Mouse (Mus musculus) embryonic facial prominence, embryonic 12.5 days (tissue): ENCODE data around the gene Dlg2. TPM values are rescaled to one million over a fixed set of nuclear protein-coding genes. Genes with fewer than 3 reads are reported as not detected.

ENCODE experiments used
- ATAC-seq: fragments of 200-750 bp; cut with Nextera tagmentation; 2 replicates; pipeline ENCODE4 v1.8.0; 2017; ENCODE audit not compliant: insufficient number of reproducible peaks, insufficient read depth, low FRiP score, low TSS enrichment
- H3K27ac ChIP-seq: fragments of 300-500 bp; sonication (generic); 2 replicates; pipeline ENCODE4 v1.5.1; 2016; ENCODE audit warnings: mild to moderate bottlenecking
- H3K27me3 ChIP-seq: fragments of 300-500 bp; sonication (generic); 2 replicates; pipeline ENCODE4 v1.6.1; 2016; ENCODE audit warnings: mild to moderate bottlenecking, moderate library complexity
- H3K36me3 ChIP-seq: fragments of 300-500 bp; sonication (generic); 2 replicates; pipeline ENCODE4 v1.6.1; 2016; ENCODE audit warnings: mild to moderate bottlenecking
- H3K4me1 ChIP-seq: fragments of 300-500 bp; sonication (generic); 2 replicates; pipeline ENCODE4 v1.6.1; 2016
- H3K4me2 ChIP-seq: fragments of 300-500 bp; sonication (generic); replicated peaks from 2 replicates; pipeline ENCODE4 v1.6.1; 2016; ENCODE audit warnings: mild to moderate bottlenecking, moderate library complexity
- H3K4me3 ChIP-seq: fragments of 300-500 bp; sonication (generic); 2 replicates; pipeline ENCODE4 v1.5.1; 2016; ENCODE audit warnings: mild to moderate bottlenecking
- H3K9ac ChIP-seq: fragments of 300-500 bp; sonication (generic); 2 replicates; pipeline ENCODE4 v1.6.1; 2016; ENCODE audit warnings: mild to moderate bottlenecking, moderate library complexity
- H3K9me3 ChIP-seq: fragments of 300-500 bp; sonication (generic); 2 replicates; pipeline ENCODE4 v1.6.1; 2016; ENCODE audit warnings: mild to moderate bottlenecking, moderate library complexity
- WGBS: fragments of 180-500 bp; shearing (Covaris S2); methylation state at CpG from one replicate; pipeline ENCODE4 v1.1.7; 2016; 5-methylcytosine and 5-hydroxymethylcytosine counted together
- polyA plus RNA-seq: library from polyadenylated mRNA; unstranded; fragments of >200 nt; fragmentation: Nextera tagmentation; extraction: Ambion mirVana; gene quantifications from 2 replicates; pipeline ENCODE4 v1.2.1, GENCODE M21; 2016

Gene Dlg2
- polyA plus RNA-seq, 1 experiment from 2014 or later: 11.0 TPM

- Histone ChIP-seq H3K27me3 (no peaks in the 10 kb centered on the region), H3K9me3 (no peaks in the 10 kb centered on the region), H3K4me3 (no peak overlapping the region), H3K4me2 (no peak overlapping the region), H3K9ac (no peak overlapping the region), H3K36me3 (no peaks in the 10 kb centered on the region), H3K27ac (no peak overlapping the region), H3K4me1 (no peaks in the 10 kb centered on the region)
- ATAC-seq: no peak
- WGBS: 91% methylated on average over 2 of the region's 2 CpGs
Measured at GRCm38 (mm10) chr7:92307634-92308033, 1831.2 kb downstream of the Dlg2 start.

DNA sequence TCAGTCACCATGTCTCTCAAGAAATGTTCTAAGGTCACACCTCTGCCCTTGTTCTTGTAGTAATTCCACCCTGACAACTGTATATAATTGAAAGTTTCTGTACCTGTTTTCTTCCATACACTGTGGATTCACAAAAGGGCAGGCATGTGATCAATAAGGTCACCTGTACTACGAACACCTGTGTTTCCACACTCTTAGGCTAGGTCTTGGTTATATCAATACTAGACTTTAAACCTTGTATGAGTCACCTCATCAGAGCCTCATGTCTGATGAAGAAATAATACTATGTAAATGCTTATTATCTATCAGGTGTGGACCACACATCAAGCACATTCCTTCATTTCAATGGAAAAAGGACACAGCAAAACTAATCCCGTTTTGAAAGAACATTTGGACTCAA is 1831.7 kb downstream of the Dlg2 start:
- Histone ChIP-seq H3K9ac (no peak overlapping the region), H3K36me3 (no peaks in the 10 kb centered on the region), H3K27ac (no peak overlapping the region), H3K27me3 (no peaks in the 10 kb centered on the region), H3K4me2 (no peak overlapping the region), H3K4me1 (no peaks in the 10 kb centered on the region), H3K4me3 (no peak overlapping the region), H3K9me3 (no peaks in the 10 kb centered on the region)
- WGBS: 86% methylated on average over 2 of the region's 2 CpGs
- no peak for ATAC-seq

- no peak for ATAC-seq
Measured at GRCm38 (mm10) chr7:92316389-92316788, 1839.9 kb downstream of the Dlg2 start.

GRCm38 (mm10) chr7:92319469-92319868 is 1843.0 kb downstream of the Dlg2 start:
- Histone ChIP-seq H3K27me3 (no peaks in the 10 kb centered on the region), H3K36me3 (no peaks in the 10 kb centered on the region), H3K4me3 (no peak overlapping the region), H3K4me2 (no peak overlapping the region), H3K9me3 (no peaks in the 10 kb centered on the region), H3K9ac (no peak overlapping the region), H3K4me1 (no peaks in the 10 kb centered on the region), H3K27ac (no peak overlapping the region)
- no peak for ATAC-seq
- WGBS: 76% methylated on average over 1 of the region's 1 CpGs

More at GRCm38 (mm10) chr7:92316389-92316788, 1839.9 kb downstream of the Dlg2 start:
- Histone ChIP-seq H3K4me3 (no peak overlapping the region), H3K27me3 (no peaks in the 10 kb centered on the region), H3K4me2 (no peak overlapping the region), H3K36me3 (no peaks in the 10 kb centered on the region), H3K9me3 (no peaks in the 10 kb centered on the region), H3K27ac (no peak overlapping the region), H3K4me1 (no peaks in the 10 kb centered on the region), H3K9ac (no peak overlapping the region)
- WGBS: 69% methylated on average over 6 of the region's 6 CpGs

DNA sequence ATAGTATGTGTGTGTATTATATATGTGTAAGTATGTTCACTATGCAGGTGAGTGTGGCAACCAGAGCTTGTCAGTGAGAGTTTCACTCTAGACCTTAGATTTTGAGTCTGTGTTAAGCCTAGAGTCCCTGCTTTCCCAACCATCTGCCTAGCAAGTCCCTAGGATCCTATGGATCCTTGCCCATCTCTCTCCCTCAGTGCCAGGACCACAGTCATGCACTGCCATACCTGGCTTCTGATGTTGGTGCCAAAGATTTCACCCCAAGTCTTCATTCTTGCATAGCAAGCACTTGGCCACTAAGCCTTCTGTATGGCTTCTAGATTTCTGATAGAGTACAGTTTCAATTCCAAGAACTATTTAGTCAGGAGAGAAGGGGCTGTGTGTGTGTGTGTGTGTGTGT is 1843.7 kb downstream of the Dlg2 start:
- no peak overlapping the region for H3K9ac ChIP-seq
- no peaks in the 10 kb centered on the region for H3K9me3 ChIP-seq
- no peak overlapping the region for H3K27ac ChIP-seq
- no peaks in the 10 kb centered on the region for H3K4me1 ChIP-seq
- no peaks in the 10 kb centered on the region for H3K36me3 ChIP-seq
- no peak for ATAC-seq
- H3K4me3 ChIP-seq: no peak overlapping the region
- H3K27me3 ChIP-seq: no peaks in the 10 kb centered on the region
- no peak overlapping the region for H3K4me2 ChIP-seq

- Histone ChIP-seq H3K9ac (no peak overlapping the region), H3K27ac (no peak overlapping the region), H3K36me3 (no peaks in the 10 kb centered on the region), H3K27me3 (no peaks in the 10 kb centered on the region), H3K4me2 (no peak overlapping the region), H3K4me1 (no peaks in the 10 kb centered on the region), H3K9me3 (no peaks in the 10 kb centered on the region), H3K4me3 (no peak overlapping the region)
- WGBS: 87% methylated on average over 2 of the region's 2 CpGs
- ATAC-seq: no peak
Measured at GRCm38 (mm10) chr7:92321786-92322185, 1845.3 kb downstream of the Dlg2 start.

DNA sequence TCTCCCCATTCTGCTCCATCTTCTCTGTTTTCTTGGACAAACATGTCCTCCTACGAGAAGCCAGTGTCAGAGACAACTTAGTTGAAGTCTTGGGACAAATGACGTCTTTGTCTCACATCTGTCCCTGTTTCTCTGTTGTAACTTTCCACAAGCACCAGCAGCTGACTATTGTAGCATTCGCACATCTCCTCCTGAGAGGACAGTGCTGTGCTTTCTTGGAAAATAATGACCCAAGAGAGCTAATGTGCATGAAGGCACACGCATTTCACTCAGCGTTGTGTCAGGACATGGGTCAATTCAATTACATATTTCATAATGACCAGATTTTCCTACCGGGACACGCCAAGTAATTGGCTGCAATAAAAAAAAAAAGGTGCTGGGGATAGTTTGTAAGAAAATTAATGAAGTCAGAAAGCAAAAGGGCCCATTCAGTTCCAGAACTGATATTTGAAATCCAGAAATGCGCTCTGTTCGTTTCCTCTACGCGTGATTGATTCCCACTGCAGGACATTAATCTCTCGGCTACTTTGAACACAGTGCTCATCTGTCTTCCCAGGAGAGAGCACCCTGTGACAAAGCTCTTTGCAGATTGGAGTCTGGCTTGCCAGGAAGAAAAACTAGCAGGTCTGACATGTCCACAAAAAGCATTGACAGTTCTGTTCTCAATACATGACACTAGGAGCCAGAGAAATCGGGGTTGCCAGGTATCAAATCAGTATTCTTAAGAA is 1846.0 kb downstream of the Dlg2 start:
- Histone ChIP-seq H3K4me1 (no peaks in the 10 kb centered on the region), H3K4me3 (no peak overlapping the region), H3K9me3 (no peaks in the 10 kb centered on the region), H3K36me3 (no peaks in the 10 kb centered on the region), H3K27ac (no peak overlapping the region), H3K4me2 (no peak overlapping the region), H3K27me3 (no peaks in the 10 kb centered on the region), H3K9ac (no peak overlapping the region)
- 66% methylated on average over 13 of the region's 13 CpGs for whole genome bisulfite sequencing
- ATAC-seq: no peak

GRCm38 (mm10) chr7:92323710-92324109 is 1847.2 kb downstream of the Dlg2 start:
- Histone ChIP-seq H3K4me3 (no peak overlapping the region), H3K4me1 (no peaks in the 10 kb centered on the region), H3K9me3 (no peaks in the 10 kb centered on the region), H3K4me2 (no peak overlapping the region), H3K36me3 (no peaks in the 10 kb centered on the region), H3K27ac (no peak overlapping the region), H3K27me3 (no peaks in the 10 kb centered on the region), H3K9ac (no peak overlapping the region)
- WGBS: 46% methylated on average over 4 of the region's 4 CpGs
- no peak for ATAC-seq

DNA sequence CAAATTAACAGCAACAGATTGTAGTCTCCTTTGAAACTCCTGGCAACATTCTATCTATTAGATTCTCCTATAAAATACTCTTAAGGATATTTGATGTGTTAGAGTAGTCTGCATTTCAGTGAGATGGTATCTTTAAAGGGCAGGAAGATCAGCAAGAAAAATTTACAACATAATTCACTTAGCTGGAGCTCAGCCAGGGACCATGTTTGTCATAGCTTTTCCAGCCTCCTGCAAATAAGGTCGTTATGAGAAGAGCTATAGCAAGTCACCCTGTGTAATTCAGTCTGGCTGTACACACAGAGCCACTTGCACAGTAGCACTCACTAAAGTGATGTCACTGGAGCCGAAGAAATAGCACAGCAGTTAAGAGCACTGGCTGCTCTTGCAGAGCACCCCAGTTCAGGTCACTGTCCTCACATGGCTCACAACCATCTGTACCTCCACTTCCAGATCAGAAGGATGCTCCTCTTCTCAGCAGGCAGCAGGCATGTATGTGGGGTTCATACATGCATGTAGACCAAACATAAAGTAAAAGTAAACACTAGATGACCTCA is 1850.9 kb downstream of the Dlg2 start:
- Histone ChIP-seq H3K4me3 (no peak overlapping the region), H3K9ac (no peak overlapping the region), H3K9me3 (no peaks in the 10 kb centered on the region), H3K4me2 (no peak overlapping the region), H3K27ac (no peak overlapping the region), H3K4me1 (no peaks in the 10 kb centered on the region), H3K36me3 (no peaks in the 10 kb centered on the region), H3K27me3 (no peaks in the 10 kb centered on the region)
- ATAC-seq: no peak
- WGBS: 58% methylated on average over 2 of the region's 2 CpGs

- no peak for ATAC-seq
- H3K9me3 ChIP-seq: no peaks in the 10 kb centered on the region
- no peaks in the 10 kb centered on the region for H3K27me3 ChIP-seq
- H3K4me1 ChIP-seq: no peaks in the 10 kb centered on the region
- WGBS: 81% methylated on average over 5 of the region's 5 CpGs
- H3K36me3 ChIP-seq: no peaks in the 10 kb centered on the region
- H3K4me3 ChIP-seq: no peak overlapping the region
- no peak overlapping the region for H3K27ac ChIP-seq
- no peak overlapping the region for H3K9ac ChIP-seq
- H3K4me2 ChIP-seq: no peak overlapping the region
Measured at GRCm38 (mm10) chr7:92333220-92333898, 1856.9 kb downstream of the Dlg2 start.

GRCm38 (mm10) chr7:92356542-92356941 is 1880.1 kb downstream of the Dlg2 start:
- no peak overlapping the region for H3K27ac ChIP-seq
- H3K4me3 ChIP-seq: no peak overlapping the region
- H3K9me3 ChIP-seq: no peaks in the 10 kb centered on the region
- no peaks in the 10 kb centered on the region for H3K4me1 ChIP-seq
- H3K4me2 ChIP-seq: no peak overlapping the region
- ATAC-seq: no peak
- H3K9ac ChIP-seq: no peak overlapping the region
- H3K36me3 ChIP-seq: no peaks in the 10 kb centered on the region
- WGBS: 64% methylated on average over 3 of the region's 3 CpGs
- no peaks in the 10 kb centered on the region for H3K27me3 ChIP-seq

DNA sequence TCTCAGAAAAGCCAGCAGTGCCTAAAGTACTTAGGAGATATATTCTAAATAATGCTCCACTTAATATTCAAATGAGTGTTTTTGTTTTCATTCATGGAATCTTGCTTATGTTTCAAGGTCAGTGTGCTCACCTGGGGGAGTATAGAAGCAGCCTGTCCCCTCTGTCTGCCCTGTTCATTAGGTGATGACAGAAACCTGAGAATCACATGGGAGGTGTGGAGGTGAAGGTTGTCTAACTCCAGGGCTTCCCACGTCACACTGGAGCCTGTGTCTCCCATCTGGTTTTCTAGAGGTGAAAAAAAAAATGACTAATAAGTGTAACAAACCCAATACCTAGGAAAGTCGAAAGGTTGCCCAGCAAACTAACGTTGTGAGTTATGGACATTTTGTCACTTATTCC is 1886.9 kb downstream of the Dlg2 start:
- H3K9me3 ChIP-seq: no peaks in the 10 kb centered on the region

More for the DNA sequence above, 1886.9 kb downstream of the Dlg2 start:
- Histone ChIP-seq H3K4me3 (no peak overlapping the region), H3K27ac (peak overlapping the region; percentile 8; the same call in 1 of the 2 replicates), H3K4me1 (peaks cover 8% of the 10 kb centered on the region; the same call in 1 of the 2 replicates), H3K36me3 (no peaks in the 10 kb centered on the region), H3K4me2 (no peak overlapping the region), H3K27me3 (no peaks in the 10 kb centered on the region), H3K9ac (no peak overlapping the region)
- ATAC-seq: peak; percentile 20; the same call in 1 of the 2 replicates
- 33% methylated on average over 3 of the region's 3 CpGs for WGBS
